Mouse (Mus musculus) G1E-ER4 (cell line): ENCODE data around the gene Narfl. TPM values are rescaled to one million over a fixed set of nuclear protein-coding genes. Genes with fewer than 3 reads are reported as not detected.

ENCODE experiments used
- GATA1 ChIP-seq: IDR thresholded peaks from one replicate; pipeline ENCODE4 v1.8.0; 2012; ENCODE audit warnings: low read length, inconsistent platforms
- polyA plus RNA-seq: library from polyadenylated mRNA; stranded (reverse); fragments of >175 nt; gene quantifications from 2 replicates; pipeline ENCODE4 v1.2.3, GENCODE M21; 2012

The Narfl gene
- polyA plus RNA-seq, 1 experiment: 20.0 TPM

DNA sequence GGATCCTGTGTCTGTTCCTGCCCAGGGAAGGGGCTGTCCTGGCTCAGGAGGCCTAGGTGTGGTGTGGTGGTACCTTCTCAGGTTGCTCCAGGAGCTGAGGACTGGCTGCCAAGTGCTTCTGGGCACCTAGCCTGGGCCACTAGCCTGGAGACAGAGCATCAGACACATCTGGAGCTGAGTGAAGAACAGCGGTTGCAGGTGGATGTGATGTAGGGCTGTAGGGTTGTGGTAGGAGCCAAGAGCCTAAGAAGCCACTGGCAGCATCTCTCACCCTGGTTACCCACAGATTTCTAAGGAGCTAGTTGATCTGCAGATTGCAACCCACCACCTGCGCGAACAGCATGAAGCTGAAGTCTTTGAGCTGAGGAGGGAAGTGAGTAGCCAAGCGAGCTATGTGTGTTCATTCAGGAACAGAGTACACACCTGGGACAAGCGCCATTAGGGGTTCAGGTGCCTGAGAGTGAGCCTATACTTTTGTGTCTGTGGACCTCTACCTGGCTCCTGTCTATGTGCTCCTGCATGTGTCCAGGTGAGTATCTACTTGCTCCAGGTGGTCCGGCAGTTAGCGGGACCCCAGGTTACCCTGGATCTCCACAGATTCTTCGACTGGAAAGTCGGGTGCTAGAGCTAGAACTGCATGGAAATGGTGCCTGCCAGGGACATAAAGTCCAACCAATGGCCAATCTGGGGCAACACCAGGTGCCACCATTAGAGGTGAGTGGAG, 13.4 kb downstream of the Narfl start:
- TF ChIP-seq GATA1: no peak

DNA sequence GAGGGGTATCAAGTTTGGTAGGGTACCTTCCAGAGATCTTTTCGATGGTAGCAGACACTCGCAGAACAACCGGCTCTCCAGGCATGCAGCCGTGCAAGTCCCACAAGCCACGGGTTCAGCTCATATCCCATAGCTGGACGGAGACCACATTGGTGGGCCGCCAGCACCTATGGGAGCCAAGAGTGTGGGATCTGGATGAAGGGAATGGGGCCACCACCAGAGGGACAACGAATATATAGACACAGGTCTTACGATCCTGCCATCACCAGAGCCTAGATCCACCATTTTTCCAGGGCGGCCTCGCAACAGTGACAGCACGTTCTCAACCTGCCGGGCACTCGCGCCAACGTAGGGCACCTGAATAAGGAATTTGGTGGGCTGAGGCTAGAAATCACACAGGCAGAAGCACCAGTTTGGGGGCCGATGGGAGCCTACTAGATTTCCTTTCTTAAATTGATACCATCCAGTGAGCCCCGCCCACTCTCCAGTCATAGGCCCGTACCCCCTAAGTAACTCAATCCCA, 17.8 kb downstream of the Narfl start:
- TF ChIP-seq GATA1: no peak

- no peak for TF ChIP-seq GATA1
Observed at GRCm38 (mm10) chr17:25791843-25792527, 18.4 kb downstream of the Narfl start.

DNA sequence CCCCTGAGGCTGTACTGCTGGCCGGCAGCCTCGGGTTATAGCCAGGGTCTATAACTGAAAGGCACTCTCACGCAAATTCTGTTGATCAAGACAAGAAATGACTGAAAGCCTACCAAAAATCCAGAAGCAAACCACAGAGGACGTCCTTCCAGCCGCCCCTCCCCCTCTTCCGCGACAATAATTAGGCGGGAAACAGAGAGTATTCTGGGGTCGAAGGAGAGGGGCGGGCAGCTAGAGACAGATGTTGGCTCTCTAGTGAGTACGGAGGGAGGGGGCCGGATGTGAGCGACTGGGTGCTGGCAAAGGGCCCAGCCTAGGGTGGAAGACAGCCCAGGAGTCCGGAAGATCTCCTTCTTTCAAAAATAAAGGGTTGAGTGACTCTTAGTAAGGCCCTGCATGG, 19.0 kb downstream of the Narfl start, which contains the start of gene Fam173a:
Gene Fam173a, minus strand, starts transcription at position 287 of the 400 bp plus-strand sequence.
- TF ChIP-seq GATA1: no peak

- no peak for TF ChIP-seq GATA1
Observed at GRCm38 (mm10) chr17:25794197-25794596, 20.6 kb downstream of the Narfl start.

DNA sequence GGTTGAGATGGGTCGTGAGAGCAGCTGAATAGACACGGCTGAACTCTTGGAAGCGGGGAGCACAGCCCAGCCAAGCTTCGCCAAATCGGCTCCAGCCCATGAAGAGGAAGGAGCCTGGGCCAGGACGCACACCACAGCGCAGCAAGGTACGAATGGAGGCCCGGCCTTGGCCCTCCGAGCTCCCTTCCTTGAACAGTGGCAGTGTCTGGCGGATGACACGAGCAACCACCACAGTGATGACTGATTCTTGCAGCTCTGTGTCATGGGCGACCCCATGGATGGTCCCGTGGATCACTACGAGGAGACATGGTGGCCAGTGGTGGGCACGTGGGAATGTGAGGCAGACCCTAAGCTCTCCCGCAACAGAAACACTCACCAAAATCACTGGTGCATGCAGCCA, 21.4 kb downstream of the Narfl start:
- no peak for TF ChIP-seq GATA1

- no peak for TF ChIP-seq GATA1
Observed at GRCm38 (mm10) chr17:25795609-25796092, 22.1 kb downstream of the Narfl start, which contains the start of gene AC134908.4. AC134908.4 (minus strand) TSS chr17:25795659.

DNA sequence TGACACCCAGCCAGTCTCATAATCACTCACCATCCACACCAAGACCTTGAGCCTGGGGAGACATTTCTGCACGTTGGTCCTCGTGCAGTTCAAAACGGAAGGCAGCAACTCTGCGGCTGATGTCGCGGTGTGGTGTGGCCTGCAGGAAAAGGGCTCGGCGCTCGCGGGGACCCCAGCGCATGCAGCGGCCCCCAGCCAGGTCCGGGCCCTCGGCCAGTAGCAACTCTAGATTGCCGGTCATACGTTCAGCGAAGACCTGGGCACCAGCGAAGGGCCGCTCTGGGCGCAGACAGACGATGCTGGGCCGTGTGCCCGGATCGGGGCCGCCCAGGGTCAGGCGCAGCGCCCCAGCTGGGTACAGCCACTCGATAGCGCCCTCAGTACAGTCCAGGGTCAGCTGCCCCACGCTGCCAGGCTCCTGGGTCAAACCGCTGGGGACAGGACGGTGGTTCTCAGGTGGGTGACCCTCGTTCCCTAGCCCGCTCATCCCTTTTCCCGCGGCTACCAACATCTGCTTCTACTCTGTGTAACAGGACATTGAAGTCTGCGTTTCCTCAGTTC, 22.7 kb downstream of the Narfl start:
- no peak for TF ChIP-seq GATA1

GRCm38 (mm10) chr17:25796951-25797369, 23.4 kb downstream of the Narfl start, which contains the start of gene Metrn:
Metrn (minus strand) TSS chr17:25797136.
- TF ChIP-seq GATA1: no peak

GRCm38 (mm10) chr17:25801029-25801428, 27.5 kb downstream of the Narfl start:
- TF ChIP-seq GATA1: no peak

DNA sequence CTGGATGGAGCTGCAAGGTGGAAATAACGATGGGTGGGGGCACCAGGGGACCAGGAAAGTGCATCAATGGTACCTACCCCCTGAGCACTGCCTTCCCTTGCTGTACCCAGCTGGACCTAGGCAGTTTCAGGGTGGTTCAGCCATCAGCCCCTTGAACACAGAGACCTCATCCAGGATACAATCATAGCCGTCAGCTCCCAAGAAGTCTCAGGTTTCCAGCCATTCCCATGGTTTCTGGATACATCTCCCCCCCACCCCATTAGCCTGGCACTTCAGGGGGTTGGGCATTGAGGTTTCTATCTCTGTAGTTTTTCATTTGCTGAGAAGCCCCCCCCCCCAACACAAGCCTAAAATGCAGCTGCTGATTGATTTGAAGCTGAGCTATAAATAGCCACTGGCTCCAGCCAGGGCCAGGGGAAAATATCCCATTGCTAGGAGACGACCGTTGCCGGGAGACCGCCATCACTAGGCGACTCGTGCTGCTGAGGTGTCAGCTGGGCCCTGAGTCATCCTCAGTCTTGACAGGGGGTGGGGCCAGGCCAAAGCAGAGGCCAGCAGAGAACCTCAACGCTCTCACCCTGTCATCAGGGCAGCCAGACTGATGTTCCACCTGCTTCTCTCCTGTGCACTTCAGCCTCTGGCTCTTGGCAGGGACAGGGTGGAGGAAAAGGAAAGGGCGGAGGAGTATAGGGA, 29.4 kb downstream of the Narfl start:
- no peak for TF ChIP-seq GATA1

GRCm38 (mm10) chr17:25806507-25806906, 32.9 kb downstream of the Narfl start:
- no peak for TF ChIP-seq GATA1

DNA sequence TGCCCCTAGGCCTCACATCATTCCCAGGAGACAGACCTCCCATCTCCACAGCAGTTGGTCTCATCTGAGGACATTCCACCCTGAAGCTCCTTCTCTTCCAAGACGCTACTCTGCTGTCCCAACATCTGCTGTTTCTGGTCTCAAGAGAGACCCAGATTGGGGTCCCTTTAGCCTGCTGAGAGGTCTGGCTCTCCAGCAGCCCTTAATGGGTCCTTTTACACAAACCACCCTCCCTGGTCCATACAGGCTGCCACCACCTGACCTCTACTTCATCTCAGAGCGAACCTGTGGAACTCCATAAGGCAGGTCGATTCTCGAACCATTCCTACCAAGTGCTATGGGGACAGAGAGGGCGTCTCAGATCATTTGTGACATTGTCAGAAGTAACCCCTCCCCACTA, 34.5 kb downstream of the Narfl start:
- TF ChIP-seq GATA1: no peak

GRCm38 (mm10) chr17:25808789-25809605, 35.4 kb downstream of the Narfl start, which contains the start of gene Fbxl16:
Fbxl16 (plus strand) TSS chr17:25809085.
- no peak for TF ChIP-seq GATA1
